Mouse (Mus musculus): ENCODE measurements around the gene Ipo13. TPM values are rescaled to one million over a fixed set of nuclear protein-coding genes. Genes with fewer than 3 reads are reported as not detected.

Gene Ipo13
- polyA plus RNA-seq, 1 experiment from 2014 or later = 63.1 TPM

- Histone ChIP-seq H3K4me2 (ENCODE audit: low read length) (no peak overlapping the region), H3K4me3 (ENCODE audit: low read length) (no peak overlapping the region), H3K27me3 (replicated peaks; ENCODE audit: control insufficient read depth, insufficient read depth, low read length) (no peaks in the 10 kb centered on the region), H3K36me3 (ENCODE audit: control insufficient read depth, insufficient read depth, low read length) (peaks cover 29% of the 10 kb centered on the region), H3K27ac (ENCODE audit: low read depth, low read length) (no peak overlapping the region), H3K4me1 (ENCODE audit: control insufficient read depth, insufficient read depth, low read depth, low read length) (peaks cover 15% of the 10 kb centered on the region), H3K9me3 (ENCODE audit: control insufficient read depth, low read length) (no peaks in the 10 kb centered on the region), H3K9ac (ENCODE audit: low read depth, low read length) (peak overlapping the region; percentile 8; the same call in 1 of the 2 replicates)
- no peak for ATAC-seq
- 67% methylated on average over 10 of the region's 10 CpGs for WGBS
Observed at GRCm38 (mm10) chr4:117878301-117878700, 36.5 kb downstream of the Ipo13 start.

GRCm38 (mm10) chr4:117873615-117874014 is 41.2 kb downstream of the Ipo13 start:
- no peak for ATAC-seq
- Histone ChIP-seq H3K4me2 (ENCODE audit: low read length) (no peak overlapping the region), H3K27me3 (replicated peaks; ENCODE audit: control insufficient read depth, insufficient read depth, low read length) (no peaks in the 10 kb centered on the region), H3K27ac (ENCODE audit: low read depth, low read length) (no peak overlapping the region), H3K9ac (ENCODE audit: low read depth, low read length) (no peak overlapping the region), H3K36me3 (ENCODE audit: control insufficient read depth, insufficient read depth, low read length) (peaks cover 28% of the 10 kb centered on the region), H3K9me3 (ENCODE audit: control insufficient read depth, low read length) (no peaks in the 10 kb centered on the region), H3K4me1 (ENCODE audit: control insufficient read depth, insufficient read depth, low read depth, low read length) (peaks cover 3% of the 10 kb centered on the region; the same call in 1 of the 2 replicates), H3K4me3 (ENCODE audit: low read length) (no peak overlapping the region)
- 90% methylated on average over 9 of the region's 9 CpGs for WGBS

GRCm38 (mm10) chr4:117872471-117872886 is 42.3 kb downstream of the Ipo13 start, which contains the start of gene Ccdc24:
Gene Ccdc24 (minus strand): TSS chr4:117872557.
- 9% methylated on average over 14 of the region's 14 CpGs for WGBS
- peak within 1 kb of the TSS; percentile 20 for H3K4me2 ChIP-seq (ENCODE audit: low read length)
- H3K27me3 ChIP-seq (replicated peaks; ENCODE audit: control insufficient read depth, insufficient read depth, low read length) = no peaks in the 10 kb centered on the region
- no peak for ATAC-seq
- no peak within 1 kb of the TSS for H3K27ac ChIP-seq (ENCODE audit: low read depth, low read length)
- peaks cover 5% of the 10 kb centered on the region; the same call in 1 of the 2 replicates for H3K4me1 ChIP-seq (ENCODE audit: control insufficient read depth, insufficient read depth, low read depth, low read length)
- no peaks in the 10 kb centered on the region for H3K9me3 ChIP-seq (ENCODE audit: control insufficient read depth, low read length)
- peaks cover 26% of the 10 kb centered on the region for H3K36me3 ChIP-seq (ENCODE audit: control insufficient read depth, insufficient read depth, low read length)
- H3K9ac ChIP-seq (ENCODE audit: low read depth, low read length) = 0 out of 2 replicates have a peak within 1 kb of the TSS, but pooled peaks have one; percentile 1
- H3K4me3 ChIP-seq (ENCODE audit: low read length) = no peak within 1 kb of the TSS

GRCm38 (mm10) chr4:117871787-117872186 is 43.0 kb downstream of the Ipo13 start:
- ATAC-seq = no peak
- Histone ChIP-seq H3K9ac (ENCODE audit: low read depth, low read length) (no peak overlapping the region), H3K27ac (ENCODE audit: low read depth, low read length) (no peak overlapping the region), H3K36me3 (ENCODE audit: control insufficient read depth, insufficient read depth, low read length) (peaks cover 23% of the 10 kb centered on the region), H3K27me3 (replicated peaks; ENCODE audit: control insufficient read depth, insufficient read depth, low read length) (no peaks in the 10 kb centered on the region), H3K9me3 (ENCODE audit: control insufficient read depth, low read length) (no peaks in the 10 kb centered on the region), H3K4me2 (ENCODE audit: low read length) (no peak overlapping the region; the same call in 1 of the 2 replicates), H3K4me3 (ENCODE audit: low read length) (no peak overlapping the region), H3K4me1 (ENCODE audit: control insufficient read depth, insufficient read depth, low read depth, low read length) (peaks cover 5% of the 10 kb centered on the region; the same call in 1 of the 2 replicates)
- WGBS = 64% methylated on average over 7 of the region's 7 CpGs

GRCm38 (mm10) chr4:117870437-117870836 is 44.4 kb downstream of the Ipo13 start:
- Histone ChIP-seq H3K4me2 (ENCODE audit: low read length) (no peak overlapping the region), H3K36me3 (ENCODE audit: control insufficient read depth, insufficient read depth, low read length) (peaks cover 12% of the 10 kb centered on the region), H3K27me3 (replicated peaks; ENCODE audit: control insufficient read depth, insufficient read depth, low read length) (no peaks in the 10 kb centered on the region), H3K27ac (ENCODE audit: low read depth, low read length) (no peak overlapping the region), H3K4me3 (ENCODE audit: low read length) (no peak overlapping the region), H3K4me1 (ENCODE audit: control insufficient read depth, insufficient read depth, low read depth, low read length) (peaks cover 11% of the 10 kb centered on the region; the same call in 1 of the 2 replicates), H3K9me3 (ENCODE audit: control insufficient read depth, low read length) (no peaks in the 10 kb centered on the region), H3K9ac (ENCODE audit: low read depth, low read length) (no peak overlapping the region)
- no peak for ATAC-seq
- 73% methylated on average over 1 of the region's 1 CpGs for WGBS

- H3K9me3 ChIP-seq (ENCODE audit: control insufficient read depth, low read length) = no peaks in the 10 kb centered on the region
- peaks cover 11% of the 10 kb centered on the region; the same call in 1 of the 2 replicates for H3K4me1 ChIP-seq (ENCODE audit: control insufficient read depth, insufficient read depth, low read depth, low read length)
- H3K27me3 ChIP-seq (replicated peaks; ENCODE audit: control insufficient read depth, insufficient read depth, low read length) = no peaks in the 10 kb centered on the region
- H3K27ac ChIP-seq (ENCODE audit: low read depth, low read length) = no peak overlapping the region
- WGBS = 60% methylated on average over 9 of the region's 9 CpGs
- H3K4me2 ChIP-seq (ENCODE audit: low read length) = no peak overlapping the region
- H3K36me3 ChIP-seq (ENCODE audit: control insufficient read depth, insufficient read depth, low read length) = peaks cover 7% of the 10 kb centered on the region
- peak; percentile 1; the same call in 1 of the 2 replicates for ATAC-seq
- H3K4me3 ChIP-seq (ENCODE audit: low read length) = no peak overlapping the region
- H3K9ac ChIP-seq (ENCODE audit: low read depth, low read length) = no peak overlapping the region
Observed at GRCm38 (mm10) chr4:117869317-117869716, 45.5 kb downstream of the Ipo13 start.

- Histone ChIP-seq H3K27me3 (replicated peaks; ENCODE audit: control insufficient read depth, insufficient read depth, low read length) (no peaks in the 10 kb centered on the region), H3K4me1 (ENCODE audit: control insufficient read depth, insufficient read depth, low read depth, low read length) (peaks cover 11% of the 10 kb centered on the region; the same call in 1 of the 2 replicates), H3K4me2 (ENCODE audit: low read length) (0 out of 2 replicates have a peak overlapping the region, but pooled peaks have one; percentile 11), H3K9ac (ENCODE audit: low read depth, low read length) (peak overlapping the region; percentile 32; the same call in 1 of the 2 replicates), H3K9me3 (ENCODE audit: control insufficient read depth, low read length) (no peaks in the 10 kb centered on the region), H3K36me3 (ENCODE audit: control insufficient read depth, insufficient read depth, low read length) (peaks cover 3% of the 10 kb centered on the region; the same call in 1 of the 2 replicates), H3K4me3 (ENCODE audit: low read length) (no peak overlapping the region), H3K27ac (ENCODE audit: low read depth, low read length) (no peak overlapping the region)
- WGBS = 16% methylated on average over 24 of the region's 24 CpGs
- ATAC-seq = no peak
Observed at GRCm38 (mm10) chr4:117867823-117868222, 47.0 kb downstream of the Ipo13 start.

GRCm38 (mm10) chr4:117867000-117867399 is 47.8 kb downstream of the Ipo13 start:
- Histone ChIP-seq H3K36me3 (ENCODE audit: control insufficient read depth, insufficient read depth, low read length) (peaks cover 3% of the 10 kb centered on the region; the same call in 1 of the 2 replicates), H3K27ac (ENCODE audit: low read depth, low read length) (no peak overlapping the region)
- no peak for ATAC-seq

GRCm38 (mm10) chr4:117866083-117866482 is 48.7 kb downstream of the Ipo13 start:
- H3K27me3 ChIP-seq (replicated peaks; ENCODE audit: control insufficient read depth, insufficient read depth, low read length) = no peaks in the 10 kb centered on the region
- whole genome bisulfite sequencing = 52% methylated on average over 9 of the region's 9 CpGs
- peak overlapping the region; percentile 7; the same call in 1 of the 2 replicates for H3K27ac ChIP-seq (ENCODE audit: low read depth, low read length)

More at GRCm38 (mm10) chr4:117867000-117867399, 47.8 kb downstream of the Ipo13 start:
- 73% methylated on average over 6 of the region's 6 CpGs for WGBS
- H3K4me2 ChIP-seq (ENCODE audit: low read length) = no peak overlapping the region
- H3K4me1 ChIP-seq (ENCODE audit: control insufficient read depth, insufficient read depth, low read depth, low read length) = peaks cover 11% of the 10 kb centered on the region; the same call in 1 of the 2 replicates
- no peak overlapping the region for H3K9ac ChIP-seq (ENCODE audit: low read depth, low read length)
- no peaks in the 10 kb centered on the region for H3K9me3 ChIP-seq (ENCODE audit: control insufficient read depth, low read length)
- no peak overlapping the region for H3K4me3 ChIP-seq (ENCODE audit: low read length)
- no peaks in the 10 kb centered on the region for H3K27me3 ChIP-seq (replicated peaks; ENCODE audit: control insufficient read depth, insufficient read depth, low read length)

More at GRCm38 (mm10) chr4:117866083-117866482, 48.7 kb downstream of the Ipo13 start:
- Histone ChIP-seq H3K4me3 (ENCODE audit: low read length) (no peak overlapping the region), H3K4me2 (ENCODE audit: low read length) (no peak overlapping the region), H3K9ac (ENCODE audit: low read depth, low read length) (no peak overlapping the region), H3K36me3 (ENCODE audit: control insufficient read depth, insufficient read depth, low read length) (no peaks in the 10 kb centered on the region), H3K4me1 (ENCODE audit: control insufficient read depth, insufficient read depth, low read depth, low read length) (peaks cover 11% of the 10 kb centered on the region; the same call in 1 of the 2 replicates), H3K9me3 (ENCODE audit: control insufficient read depth, low read length) (no peaks in the 10 kb centered on the region)
- peak; percentile 38; the same call in 1 of the 2 replicates for ATAC-seq

Measured in hindbrain, embryonic 16.5 days (tissue).